Mouse (Mus musculus) T-helper 1 cell (primary cell): ENCODE data around the gene Cyp1b1.

ENCODE experiments used
- in situ Hi-C: fragments of 300-600 bp; cut with MboI, MseI; formaldehyde crosslinking; loops from one replicate; pipeline ENCODE4 v1.15.1; 2025; ENCODE audit warnings: high pct_unique_total_duplicates

The Cyp1b1 gene

GRCm38 (mm10) chr17:79654187-79654586, 60.7 kb downstream of the Cyp1b1 start:
- in situ Hi-C loops = no loop called here

DNA sequence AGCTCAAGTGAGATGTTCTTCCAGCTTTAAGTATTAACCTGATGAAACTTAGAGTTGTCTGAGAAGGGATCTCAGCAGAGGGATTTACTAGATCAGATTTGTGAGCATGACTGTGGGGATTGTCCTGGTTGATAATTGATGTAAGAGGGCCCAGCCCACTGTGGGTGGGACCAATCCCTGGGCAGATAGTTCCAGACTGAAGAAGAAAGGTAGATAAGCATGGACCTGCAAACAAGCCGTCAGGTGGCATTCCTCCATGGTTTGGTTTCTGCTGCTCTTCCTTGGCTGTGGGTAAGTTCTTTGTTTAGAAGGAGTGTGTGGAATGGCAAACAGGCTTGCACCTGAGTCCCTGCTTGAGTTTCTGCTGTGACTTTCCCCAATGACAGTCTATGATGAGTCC, 61.7 kb downstream of the Cyp1b1 start:
- in situ Hi-C loops = no loop called here
